Mouse (Mus musculus) CH12.LX (cell line): Measurements from ENCODE around the gene Bend4. TPM values are rescaled to one million over a fixed set of nuclear protein-coding genes. Genes with fewer than 3 reads are reported as not detected.

Source experiments
- DNase-seq: peaks from one replicate; pipeline ENCODE4 v3.0.0-alpha.2; 2013; ENCODE audit errors: extremely low read depth
- H3K27ac ChIP-seq: 2 replicates; pipeline ENCODE4 v1.5.1; 2012; ENCODE audit warnings: low read depth, mild to moderate bottlenecking, control low read depth, moderate library complexity; ENCODE audit not compliant: insufficient read depth
- H3K27me3 ChIP-seq: replicated peaks from 2 replicates; pipeline ENCODE3; 2012; ENCODE audit warnings: inconsistent platforms
- H3K36me3 ChIP-seq, 2 experiments: replicated peaks in 1 of 2; 2 replicates each; pipeline versions ENCODE3 to v1.6.1; 2012; ENCODE audit warnings: inconsistent platforms in 1 of 2, low read length in 1 of 2, mild to moderate bottlenecking in 1 of 2, mixed read lengths in 1 of 2, moderate library complexity in 1 of 2; ENCODE audit not compliant: control insufficient read depth in 1 of 2, insufficient read depth in 1 of 2
- H3K4me1 ChIP-seq, 2 experiments: 2 replicates each; pipeline ENCODE4 v1.6.1; 2012; ENCODE audit warnings: inconsistent platforms in 1 of 2, moderate library complexity in 1 of 2; ENCODE audit not compliant: insufficient read depth in 2 of 2, control insufficient read depth in 1 of 2
- H3K4me2 ChIP-seq: 2 replicates; pipeline ENCODE4 v1.6.1; 2012; ENCODE audit warnings: low read depth, mild to moderate bottlenecking, control low read depth; ENCODE audit not compliant: poor library complexity, insufficient read depth, severe bottlenecking
- H3K4me3 ChIP-seq, 3 experiments: fragments of 150-350 bp in 1 of 3; sonication (generic) in 1 of 3; replicated peaks in 1 of 3; 2 replicates each; pipeline versions ENCODE3 to v1.5.1; 2011 to 2012; ENCODE audit warnings: low read depth in 2 of 3, low read length in 2 of 3, mild to moderate bottlenecking in 2 of 3, moderate library complexity in 2 of 3, control low read depth in 1 of 3, improper control_type of control experiment in 1 of 3, inconsistent platforms in 1 of 3, mixed read lengths in 1 of 3; ENCODE audit not compliant: poor library complexity in 1 of 3
- H3K79me2 ChIP-seq: replicated peaks from 2 replicates; pipeline ENCODE4 v1.6.1; 2012; ENCODE audit warnings: mild to moderate bottlenecking, moderate library complexity; ENCODE audit not compliant: control insufficient read depth, poor library complexity, insufficient read depth, severe bottlenecking; ENCODE audit errors: extremely low read depth
- H3K9ac ChIP-seq: 2 replicates; pipeline ENCODE4 v1.6.1; 2012; ENCODE audit warnings: low read depth, mild to moderate bottlenecking, control low read depth, moderate library complexity; ENCODE audit not compliant: insufficient read depth
- H3K9me3 ChIP-seq: replicated peaks from 2 replicates; pipeline ENCODE3; 2012; ENCODE audit warnings: low read length, inconsistent platforms, mixed read lengths
- CHD1 ChIP-seq: IDR thresholded peaks from 2 replicates; pipeline ENCODE4 v1.6.1; 2012; ENCODE audit warnings: low read depth, low read length, improper control_type of control experiment, inconsistent platforms
- CHD2 ChIP-seq: IDR thresholded peaks from 2 replicates; pipeline ENCODE4 v1.6.1; 2011; ENCODE audit warnings: low read length, improper control_type of control experiment
- CTCF ChIP-seq, 2 experiments: IDR thresholded peaks in 1 of 2; conservative IDR thresholded peaks in 1 of 2; 2 replicates each; pipeline ENCODE4 v1.5.1; 2011 to 2012; ENCODE audit warnings: low read depth in 2 of 2, low read length in 2 of 2, improper control_type of control experiment in 1 of 2, inconsistent platforms in 1 of 2, mild to moderate bottlenecking in 1 of 2, moderate library complexity in 1 of 2
- ETS1 ChIP-seq: conservative IDR thresholded peaks from 2 replicates; pipeline ENCODE4 v1.6.1; 2012; ENCODE audit warnings: low read depth, mild to moderate bottlenecking, inconsistent platforms, low read length, improper control_type of control experiment, moderate library complexity
- GABPA ChIP-seq: IDR thresholded peaks from 2 replicates; pipeline ENCODE4 v1.6.1; 2012; ENCODE audit warnings: low read depth, low read length, improper control_type of control experiment, inconsistent platforms; ENCODE audit not compliant: insufficient replicate concordance
- HCFC1 ChIP-seq: IDR thresholded peaks from 2 replicates; pipeline ENCODE4 v1.6.1; 2012; ENCODE audit warnings: low read depth, mild to moderate bottlenecking, inconsistent platforms, low read length, improper control_type of control experiment
- IRF4 ChIP-seq: IDR thresholded peaks from 2 replicates; pipeline ENCODE4 v1.6.1; 2014; ENCODE audit warnings: low read depth, mild to moderate bottlenecking, inconsistent platforms, low read length, improper control_type of control experiment
- JUND ChIP-seq: conservative IDR thresholded peaks from 2 replicates; pipeline ENCODE4 v1.6.1; 2011; ENCODE audit warnings: low read depth, low read length, improper control_type of control experiment
- KAT2A ChIP-seq: IDR thresholded peaks from 2 replicates; pipeline ENCODE4 v1.6.1; 2012; ENCODE audit warnings: low read length, improper control_type of control experiment, inconsistent platforms; ENCODE audit not compliant: insufficient replicate concordance
- MAFK ChIP-seq: IDR thresholded peaks from 2 replicates; pipeline ENCODE4 v1.6.1; 2011; ENCODE audit warnings: low read length, improper control_type of control experiment; ENCODE audit not compliant: insufficient replicate concordance
- MAX ChIP-seq: IDR thresholded peaks from 2 replicates; pipeline ENCODE4 v1.6.1; 2011; ENCODE audit warnings: low read length, improper control_type of control experiment
- MAZ ChIP-seq: IDR thresholded peaks from 2 replicates; pipeline ENCODE4 v1.6.1; 2012; ENCODE audit warnings: low read depth, mild to moderate bottlenecking, inconsistent platforms, low read length, improper control_type of control experiment, moderate library complexity
- MYC ChIP-seq: IDR thresholded peaks from 2 replicates; pipeline ENCODE4 v1.6.1; 2011; ENCODE audit warnings: low read depth, mild to moderate bottlenecking, improper control_type of control experiment, low read length
- NELFE ChIP-seq: IDR thresholded peaks from 2 replicates; pipeline ENCODE4 v1.6.1; 2011; ENCODE audit warnings: low read depth, low read length, improper control_type of control experiment
- POLR2A ChIP-seq: IDR thresholded peaks from 2 replicates; pipeline ENCODE4 v1.6.1; 2011; ENCODE audit warnings: low read depth, mild to moderate bottlenecking, improper control_type of control experiment, low read length
- USF2 ChIP-seq: conservative IDR thresholded peaks from 2 replicates; pipeline ENCODE4 v1.6.1; 2011; ENCODE audit warnings: low read depth, low read length, improper control_type of control experiment
- ZC3H11A ChIP-seq: IDR thresholded peaks from 2 replicates; pipeline ENCODE4 v1.6.1; 2012; ENCODE audit warnings: low read depth, mild to moderate bottlenecking, inconsistent platforms, low read length, improper control_type of control experiment
- dilution Hi-C: fragments of 300-500 bp; cut with MboI; formaldehyde crosslinking; loops from 2 replicates; pipeline ENCODE4 v1.14.3; 2020; ENCODE audit warnings: low sequenced_read_pairs; ENCODE audit not compliant: extremely low pct_unique_long_range_greater_than_20kb, extremely low pct_ligation_motif_present
- in situ Hi-C: fragments of 300-500 bp; cut with MboI; formaldehyde crosslinking; loops from 3 replicates; pipeline ENCODE4 v1.14.3; 2019; ENCODE audit warnings: low sequenced_read_pairs, low pct_ligation_motif_present, low pct_unique_long_range_greater_than_20kb, mixed read lengths
- polyA plus RNA-seq: library from polyadenylated mRNA; unstranded; fragments of >175 nt; gene quantifications from 2 replicates; pipeline ENCODE4 v1.2.1, GENCODE M21; 2012; ENCODE audit warnings: low read depth; ENCODE audit not compliant: insufficient read length
- total RNA-seq, 2 experiments: library from RNA; depleted of rRNA; stranded (reverse); fragments of 300-350 nt in 1 of 2; fragments of >200 nt in 1 of 2; gene quantifications; 2 replicates each; pipeline ENCODE4 v1.2.3; 2012 to 2014

The Bend4 gene
- total and polyA plus RNA-seq, 3 experiments, result 0.06 TPM; not detected in 2

- TF ChIP-seq MAZ (no peak), KAT2A (no peak), CTCF (conservative IDR thresholded peaks at IDR 0.05 in 1 of 2, IDR thresholded peaks at IDR 0.05 in 1 of 2; ENCODE audit: low read depth in 2 of 2, low read length in 2 of 2) (no peak), CHD2 (no peak), GABPA (no peak), ZC3H11A (no peak), USF2 (no peak), JUND (no peak), MAFK (no peak), MAX (no peak), IRF4 (no peak), ETS1 (no peak), MYC (no peak), POLR2A (no peak), HCFC1 (no peak)
- Histone ChIP-seq H3K9ac (no peak overlapping the region), H3K36me3 (no peaks in the 10 kb centered on the region), H3K9me3 (no peaks in the 10 kb centered on the region), H3K4me1 (peaks cover 8 to 35% of the 10 kb centered on the region in 2 experiments; a peak in 3 of 4 replicates), H3K27ac (no peak overlapping the region), H3K4me2 (no peak overlapping the region), H3K27me3 (no peaks in the 10 kb centered on the region), H3K79me2 (no peaks in the 10 kb centered on the region), H3K4me3 (no peak overlapping the region)
- in situ Hi-C loops, result no loop called here
- dilution Hi-C loops, result no loop called here
- no peak for DNase-seq
Observed at GRCm38 (mm10) chr5:67408391-67408790, 19.7 kb downstream of the Bend4 start.

GRCm38 (mm10) chr5:67404919-67405318, 23.2 kb downstream of the Bend4 start:
- DNase-seq, result no peak
- Histone ChIP-seq H3K36me3 (no peaks in the 10 kb centered on the region), H3K79me2 (no peaks in the 10 kb centered on the region), H3K27me3 (no peaks in the 10 kb centered on the region), H3K4me2 (no peak overlapping the region), H3K9ac (no peak overlapping the region), H3K27ac (no peak overlapping the region), H3K4me1 (peaks cover 12 to 34% of the 10 kb centered on the region in 2 experiments), H3K9me3 (no peaks in the 10 kb centered on the region), H3K4me3 (no peak overlapping the region)
- no peak for TF ChIP-seq POLR2A
- no peak for TF ChIP-seq CHD1
- no peak for TF ChIP-seq NELFE
- TF ChIP-seq HCFC1, result no peak
- TF ChIP-seq MAZ, result no peak
- no peak for TF ChIP-seq MYC
- in situ Hi-C loops, result no loop called here
- dilution Hi-C loops, result no loop called here
